Mouse (Mus musculus): Measurements from ENCODE around the gene Zdhhc12. TPM values are rescaled to one million over a fixed set of nuclear protein-coding genes. Genes with fewer than 3 reads are reported as not detected.
"Not testable (repeated sequence)": the region's sequence is repeated elsewhere in the genome, so short reads cannot be mapped to it uniquely, and the experiment has no call there.

Gene Zdhhc12
- polyA plus RNA-seq, 1 experiment from 2014 or later, result 20.5 TPM

- WGBS, result 43% methylated on average over 12 of the region's 12 CpGs
- H3K9me3 ChIP-seq, result no peaks in the 10 kb centered on the region
- no peak within 1 kb of the TSS for H3K4me2 ChIP-seq
- no peak within 1 kb of the TSS for H3K27ac ChIP-seq
- no peak within 1 kb of the TSS for H3K9ac ChIP-seq
- no peak within 1 kb of the TSS for H3K4me3 ChIP-seq
- no peak for ATAC-seq (replicated peaks)
- H3K4me1 ChIP-seq, result peaks cover 8% of the 10 kb centered on the region
- no peaks in the 10 kb centered on the region; the same call in 1 of the 2 replicates for H3K27me3 ChIP-seq (replicated peaks)
- no peaks in the 10 kb centered on the region for H3K36me3 ChIP-seq (replicated peaks)
Measured at GRCm38 (mm10) chr2:30057223-30057904, 36.1 kb downstream of the Zdhhc12 start, which contains the start of gene Set. Set (plus strand) TSS chr2:30057378.

- WGBS, result 80% methylated on average over 3 of the region's 3 CpGs
- Histone ChIP-seq H3K9ac (no peak overlapping the region), H3K4me1 (peaks cover 4% of the 10 kb centered on the region), H3K36me3 (replicated peaks) (no peaks in the 10 kb centered on the region), H3K4me2 (no peak overlapping the region), H3K4me3 (no peak overlapping the region), H3K9me3 (no peaks in the 10 kb centered on the region), H3K27me3 (replicated peaks) (no peaks in the 10 kb centered on the region; the same call in 1 of the 2 replicates), H3K27ac (no peak overlapping the region)
- no peak for ATAC-seq (replicated peaks)
Measured at GRCm38 (mm10) chr2:30056736-30057135, 36.7 kb downstream of the Zdhhc12 start.

- not testable (repeated sequence) for ATAC-seq (replicated peaks); H3K9ac ChIP-seq; H3K36me3 ChIP-seq (replicated peaks); H3K4me3 ChIP-seq; H3K4me2 ChIP-seq; H3K4me1 ChIP-seq; H3K27me3 ChIP-seq (replicated peaks); H3K27ac ChIP-seq; H3K9me3 ChIP-seq
- WGBS, result 92% methylated on average over 3 of the region's 3 CpGs
Measured at GRCm38 (mm10) chr2:30055310-30055709, 38.1 kb downstream of the Zdhhc12 start.

GRCm38 (mm10) chr2:30051992-30052761 lies 41.3 kb downstream of the Zdhhc12 start:
- Histone ChIP-seq H3K36me3 (replicated peaks) (no peaks in the 10 kb centered on the region), H3K4me3 (no peak overlapping the region), H3K9me3 (no peaks in the 10 kb centered on the region), H3K9ac (no peak overlapping the region), H3K4me2 (no peak overlapping the region), H3K4me1 (peaks cover 10% of the 10 kb centered on the region), H3K27ac (no peak overlapping the region), H3K27me3 (replicated peaks) (no peaks in the 10 kb centered on the region; the same call in 1 of the 2 replicates)
- 44% methylated on average over 6 of the region's 6 CpGs for WGBS
- ATAC-seq (replicated peaks), result no peak

- Histone ChIP-seq H3K27me3 (replicated peaks) (no peaks in the 10 kb centered on the region; the same call in 1 of the 2 replicates), H3K9ac (no peak overlapping the region), H3K9me3 (no peaks in the 10 kb centered on the region), H3K4me3 (no peak overlapping the region), H3K4me2 (no peak overlapping the region), H3K4me1 (peaks cover 12% of the 10 kb centered on the region), H3K36me3 (replicated peaks) (0 out of 2 replicates have a peak, but pooled peaks cover 4% of the 10 kb centered on the region), H3K27ac (no peak overlapping the region)
- WGBS, result 94% methylated on average over 3 of the region's 3 CpGs
- ATAC-seq (replicated peaks), result no peak
Measured at GRCm38 (mm10) chr2:30049831-30050230, 43.6 kb downstream of the Zdhhc12 start.

GRCm38 (mm10) chr2:30048699-30049388 lies 44.6 kb downstream of the Zdhhc12 start, which contains the start of gene Wdr34:
Wdr34 (minus strand) TSS chr2:30048881.
- Histone ChIP-seq H3K4me1 (peaks cover 12% of the 10 kb centered on the region), H3K27ac (peak within 1 kb of the TSS; percentile 99), H3K27me3 (replicated peaks) (no peaks in the 10 kb centered on the region; the same call in 1 of the 2 replicates), H3K36me3 (replicated peaks) (0 out of 2 replicates have a peak, but pooled peaks cover 7% of the 10 kb centered on the region), H3K4me3 (peak within 1 kb of the TSS; percentile 88), H3K9me3 (no peaks in the 10 kb centered on the region), H3K4me2 (peak within 1 kb of the TSS; percentile 66), H3K9ac (peak within 1 kb of the TSS; percentile 78)
- under 1% methylated on average over 54 of the region's 54 CpGs for WGBS
- peak; percentile 94 for ATAC-seq (replicated peaks)

- Histone ChIP-seq H3K27me3 (replicated peaks) (no peaks in the 10 kb centered on the region), H3K4me2 (peak overlapping the region; percentile 66), H3K4me3 (peak overlapping the region; percentile 88), H3K36me3 (replicated peaks) (0 out of 2 replicates have a peak, but pooled peaks cover 7% of the 10 kb centered on the region), H3K9ac (peak overlapping the region; percentile 78), H3K9me3 (no peaks in the 10 kb centered on the region), H3K4me1 (peaks cover 12% of the 10 kb centered on the region), H3K27ac (peak overlapping the region; percentile 99)
- no peak for ATAC-seq (replicated peaks)
- 58% methylated on average over 11 of the region's 11 CpGs for WGBS
Measured at GRCm38 (mm10) chr2:30048101-30048501, 45.3 kb downstream of the Zdhhc12 start.

GRCm38 (mm10) chr2:30047127-30047526 lies 46.3 kb downstream of the Zdhhc12 start:
- H3K4me1 ChIP-seq, result peaks cover 14% of the 10 kb centered on the region
- no peak overlapping the region for H3K9ac ChIP-seq
- H3K36me3 ChIP-seq (replicated peaks), result 0 out of 2 replicates have a peak, but pooled peaks cover 7% of the 10 kb centered on the region
- ATAC-seq (replicated peaks), result no peak
- H3K4me3 ChIP-seq, result no peak overlapping the region
- no peak overlapping the region for H3K4me2 ChIP-seq
- no peaks in the 10 kb centered on the region for H3K27me3 ChIP-seq (replicated peaks)
- H3K9me3 ChIP-seq, result no peaks in the 10 kb centered on the region
- WGBS, result 97% methylated on average over 6 of the region's 6 CpGs
- H3K27ac ChIP-seq, result no peak overlapping the region

- H3K4me1 ChIP-seq, result peaks cover 14% of the 10 kb centered on the region
- no peak for ATAC-seq (replicated peaks)
- WGBS, result 79% methylated on average over 5 of the region's 5 CpGs
- H3K9me3 ChIP-seq, result no peaks in the 10 kb centered on the region
- H3K4me3 ChIP-seq, result no peak overlapping the region
- H3K9ac ChIP-seq, result no peak overlapping the region
- no peak overlapping the region for H3K27ac ChIP-seq
- H3K36me3 ChIP-seq (replicated peaks), result 0 out of 2 replicates have a peak, but pooled peaks cover 7% of the 10 kb centered on the region
- no peak overlapping the region for H3K4me2 ChIP-seq
- no peaks in the 10 kb centered on the region for H3K27me3 ChIP-seq (replicated peaks)
Measured at GRCm38 (mm10) chr2:30044550-30044949, 48.9 kb downstream of the Zdhhc12 start.

GRCm38 (mm10) chr2:30042445-30042844 lies 51.0 kb downstream of the Zdhhc12 start:
- no peak overlapping the region for H3K9ac ChIP-seq
- no peaks in the 10 kb centered on the region for H3K27me3 ChIP-seq (replicated peaks)
- no peak overlapping the region for H3K4me2 ChIP-seq
- no peak overlapping the region for H3K27ac ChIP-seq
- 13% methylated on average over 4 of the region's 4 CpGs for WGBS
- peaks cover 10% of the 10 kb centered on the region for H3K36me3 ChIP-seq (replicated peaks)
- peaks cover 7% of the 10 kb centered on the region for H3K4me1 ChIP-seq
- no peak overlapping the region for H3K4me3 ChIP-seq
- no peak for ATAC-seq (replicated peaks)
- H3K9me3 ChIP-seq, result no peaks in the 10 kb centered on the region
